Mouse (Mus musculus) left cerebral cortex, adult 2 months (tissue): ENCODE results near the gene Rnf146. TPM values are rescaled to one million over a fixed set of nuclear protein-coding genes. Genes with fewer than 3 reads are reported as not detected.
A peak's percentile ranks its signal among the peaks of the same experiment; 100 is the strongest.

Source experiments
- DNase-seq, 2 experiments: peaks; one replicate each; pipeline ENCODE4 v3.0.0; 2021 to 2022; ENCODE audit warnings: low spot score in 2 of 2, mixed read lengths in 1 of 2; ENCODE audit errors: extremely low spot score in 1 of 2
- H3K27ac ChIP-seq: fragments of 200-600 bp; 2 replicates; pipeline ENCODE4 v1.8.1; 2022
- H3K4me3 ChIP-seq: fragments of 200-600 bp; 2 replicates; pipeline ENCODE4 v1.8.1; 2022
- CTCF ChIP-seq: fragments of 200-600 bp; IDR thresholded peaks from 2 replicates; pipeline ENCODE4 v1.8.1; 2022; ENCODE audit warnings: antibody characterized with exemption, mild to moderate bottlenecking, moderate library complexity
- intact Hi-C: fragments of 180-260 bp; cut with DNase I; formaldehyde crosslinking; loops from one replicate; pipeline ENCODE4 v1.15.1; 2025
- total RNA-seq, 2 experiments: library from RNA; stranded (reverse); gene quantifications; 2 replicates each; pipeline ENCODE4 v1.2.3; 2021

Rnf146 gene
- total RNA-seq, 2 experiments from 2014 or later, result 88.0 to 103 TPM

- no peak for DNase-seq
- H3K27ac ChIP-seq, result no peak overlapping the region
- no peak for TF ChIP-seq CTCF
- H3K4me3 ChIP-seq, result no peak overlapping the region
- intact Hi-C loops, result no loop called here
Measured at GRCm38 (mm10) chr10:29344232-29344631, 18.0 kb downstream of the Rnf146 start.

DNA sequence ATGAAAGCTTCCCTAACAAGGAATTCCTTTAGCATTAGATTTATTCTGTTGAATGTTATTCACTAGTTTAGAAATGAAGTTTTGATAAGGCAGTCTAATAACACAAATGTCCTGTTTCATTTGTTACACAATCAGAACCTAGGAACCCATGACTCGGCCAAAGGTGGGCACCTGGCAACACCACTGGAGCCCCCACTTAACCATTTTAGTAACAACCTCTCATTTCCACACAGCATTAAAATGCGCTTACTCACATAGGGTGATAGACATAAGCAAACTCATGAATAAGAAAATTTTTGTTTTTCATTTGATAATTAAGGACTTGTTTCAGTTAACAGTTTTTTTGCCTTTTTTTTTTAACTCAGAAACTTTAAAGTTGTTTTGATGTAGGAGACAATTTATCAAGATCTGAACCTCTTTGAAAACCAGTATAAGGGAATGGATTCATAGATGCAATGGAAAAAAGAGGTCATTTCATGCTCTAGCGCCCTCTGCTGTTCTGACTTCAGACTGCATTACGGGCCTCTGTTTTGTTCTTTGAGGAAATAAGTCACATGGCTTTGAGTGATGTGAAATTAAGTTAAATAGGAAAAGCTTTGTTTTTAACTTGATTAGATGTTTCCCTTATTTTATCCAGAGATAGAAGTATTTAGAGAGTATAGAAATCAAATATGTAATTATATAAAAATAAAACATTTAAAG, 23.7 kb downstream of the Rnf146 start:
- H3K27ac ChIP-seq, result no peak overlapping the region
- TF ChIP-seq CTCF, result peak; percentile 87
- peak; percentile 65 to 67 for DNase-seq
- intact Hi-C loops, result loop anchor here (5.0 kb wide), 1 partner anchor 251 kb away; no protein-coding TSS in a partner anchor
- no peak overlapping the region for H3K4me3 ChIP-seq

GRCm38 (mm10) chr10:29333836-29334235, 28.4 kb downstream of the Rnf146 start:
- Histone ChIP-seq H3K4me3 (no peak overlapping the region), H3K27ac (no peak overlapping the region)
- TF ChIP-seq CTCF, result no peak
- DNase-seq, result no peak
- intact Hi-C loops, result no loop called here

- intact Hi-C loops, result no loop called here
- Histone ChIP-seq H3K4me3 (no peak overlapping the region), H3K27ac (no peak overlapping the region)
- DNase-seq, result no peak
- TF ChIP-seq CTCF, result no peak
Measured at GRCm38 (mm10) chr10:29324817-29325216, 37.4 kb downstream of the Rnf146 start.

GRCm38 (mm10) chr10:29313905-29314304, 48.3 kb downstream of the Rnf146 start:
- intact Hi-C loops, result loop anchor here (2.0 to 5.0 kb wide), 5 partner anchors 49 to 225 kb away; partner anchors contain the start of gene Rnf146
- Histone ChIP-seq H3K27ac (no peak overlapping the region), H3K4me3 (peak overlapping the region; percentile 70)
- TF ChIP-seq CTCF, result no peak
- DNase-seq, result no peak

- intact Hi-C loops, result loop anchor here (2.0 to 5.0 kb wide), 5 partner anchors 50 to 224 kb away; partner anchors contain the start of gene Rnf146
- peak within 1 kb of the TSS; percentile 98 for H3K27ac ChIP-seq
- H3K4me3 ChIP-seq, result peak within 1 kb of the TSS; percentile 70
- DNase-seq, result peak; percentile 86 to 89
- TF ChIP-seq CTCF, result peak; percentile 93
Measured at GRCm38 (mm10) chr10:29313064-29313638, 49.1 kb downstream of the Rnf146 start, which contains the start of gene Echdc1. Echdc1 (plus strand) TSS chr10:29313166.

DNA sequence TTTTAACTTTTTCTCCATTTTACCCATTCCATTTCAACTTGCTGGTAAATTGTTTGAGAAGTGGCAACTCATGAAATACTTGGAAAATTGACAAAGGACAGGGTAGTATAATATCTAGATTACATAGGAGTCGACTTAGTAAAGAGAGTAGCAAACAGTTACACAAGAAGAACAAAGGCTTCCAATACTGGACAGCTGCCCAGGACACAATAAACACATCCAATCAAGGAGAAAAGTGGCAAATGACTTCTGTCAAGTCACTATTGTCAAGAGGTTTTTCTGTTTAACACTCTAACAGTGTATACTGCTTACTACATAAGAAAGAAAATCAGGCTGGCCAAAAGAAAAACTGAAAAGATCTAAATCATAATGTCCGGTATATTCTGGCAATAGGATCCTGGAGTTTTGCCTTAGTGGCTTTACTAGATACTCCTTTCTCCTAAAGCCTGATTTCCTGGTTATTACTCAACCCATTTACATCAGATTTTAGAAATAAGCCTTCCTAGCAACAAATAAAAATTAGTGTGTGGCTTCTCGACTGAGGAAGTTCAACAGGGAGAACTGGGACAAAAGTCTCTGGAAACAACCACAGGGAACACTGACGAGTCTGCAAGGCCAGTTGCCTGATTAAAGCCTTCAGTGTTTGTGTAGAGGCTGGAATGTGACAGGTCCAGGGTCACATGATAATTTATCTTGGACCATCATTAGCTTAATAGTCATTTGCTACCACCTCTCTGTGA, 50.6 kb downstream of the Rnf146 start:
- intact Hi-C loops, result loop anchor here (2.0 to 5.0 kb wide), 5 partner anchors 51 to 223 kb away; partner anchors contain the start of gene Rnf146
- DNase-seq, result no peak

DNA sequence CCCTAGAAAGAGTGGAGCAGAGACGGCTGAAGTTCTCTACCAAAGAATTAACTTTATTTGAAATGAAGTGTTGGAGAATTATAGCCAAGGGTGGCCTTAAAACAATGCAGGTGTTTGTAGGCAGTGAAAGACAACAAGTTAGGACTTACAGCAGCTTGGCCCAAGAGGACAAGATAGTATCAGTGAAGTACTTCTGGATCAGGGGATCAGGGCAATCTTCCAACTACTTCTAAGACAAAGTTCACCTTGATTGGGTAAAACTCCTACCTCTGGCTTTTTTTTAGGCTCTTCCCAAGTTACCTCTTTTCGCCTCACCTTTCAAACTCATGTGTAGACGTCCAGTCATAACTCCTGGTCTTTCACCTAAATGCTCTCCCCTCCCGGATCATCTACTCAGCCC, 60.0 kb downstream of the Rnf146 start:
- no peak overlapping the region for H3K27ac ChIP-seq
- no peak for TF ChIP-seq CTCF
- no peak for DNase-seq
- intact Hi-C loops, result no loop called here
- H3K4me3 ChIP-seq, result no peak overlapping the region

More for the DNA sequence above, 50.6 kb downstream of the Rnf146 start:
- Histone ChIP-seq H3K4me3 (no peak overlapping the region), H3K27ac (no peak overlapping the region)
- no peak for TF ChIP-seq CTCF

Other genes with a start within 250 kb of the Rnf146 start
- gene Soga3, start 218.6 kb downstream of the Rnf146 start, total RNA-seq, result 100 to 1,000 TPM; 179 to 180 TPM
- 10 to 100 TPM; 26.7 to 27.8 TPM for gene Gm49353, start 163.5 kb downstream of the Rnf146 start, total RNA-seq
- gene 9330159F19Rik, start 150.8 kb downstream of the Rnf146 start, total RNA-seq, result 10 to 100 TPM; 81.3 to 87.5 TPM
- gene Echdc1, start 49.3 kb downstream of the Rnf146 start, total RNA-seq, result 10 to 100 TPM; 24.6 to 28.1 TPM
- 10 to 100 TPM; 12.5 TPM for gene Rspo3, start 173.4 kb upstream of the Rnf146 start, total RNA-seq